Mouse (Mus musculus) embryonic facial prominence, embryonic 12.5 days (tissue): ENCODE data around the gene Arhgap27. TPM values are rescaled to one million over a fixed set of nuclear protein-coding genes. Genes with fewer than 3 reads are reported as not detected.
"Not testable (repeated sequence)": the region's sequence is repeated elsewhere in the genome, so short reads cannot be mapped to it uniquely, and the experiment has no call there.

Experiments
- ATAC-seq: fragments of 200-750 bp; cut with Nextera tagmentation; 2 replicates; pipeline ENCODE4 v1.8.0; 2017; ENCODE audit not compliant: insufficient number of reproducible peaks, insufficient read depth, low FRiP score, low TSS enrichment
- H3K27ac ChIP-seq: fragments of 300-500 bp; sonication (generic); 2 replicates; pipeline ENCODE4 v1.5.1; 2016; ENCODE audit warnings: mild to moderate bottlenecking
- H3K27me3 ChIP-seq: fragments of 300-500 bp; sonication (generic); 2 replicates; pipeline ENCODE4 v1.6.1; 2016; ENCODE audit warnings: mild to moderate bottlenecking, moderate library complexity
- H3K36me3 ChIP-seq: fragments of 300-500 bp; sonication (generic); 2 replicates; pipeline ENCODE4 v1.6.1; 2016; ENCODE audit warnings: mild to moderate bottlenecking
- H3K4me1 ChIP-seq: fragments of 300-500 bp; sonication (generic); 2 replicates; pipeline ENCODE4 v1.6.1; 2016
- H3K4me2 ChIP-seq: fragments of 300-500 bp; sonication (generic); replicated peaks from 2 replicates; pipeline ENCODE4 v1.6.1; 2016; ENCODE audit warnings: mild to moderate bottlenecking, moderate library complexity
- H3K4me3 ChIP-seq: fragments of 300-500 bp; sonication (generic); 2 replicates; pipeline ENCODE4 v1.5.1; 2016; ENCODE audit warnings: mild to moderate bottlenecking
- H3K9ac ChIP-seq: fragments of 300-500 bp; sonication (generic); 2 replicates; pipeline ENCODE4 v1.6.1; 2016; ENCODE audit warnings: mild to moderate bottlenecking, moderate library complexity
- H3K9me3 ChIP-seq: fragments of 300-500 bp; sonication (generic); 2 replicates; pipeline ENCODE4 v1.6.1; 2016; ENCODE audit warnings: mild to moderate bottlenecking, moderate library complexity
- WGBS: fragments of 180-500 bp; shearing (Covaris S2); methylation state at CpG from one replicate; pipeline ENCODE4 v1.1.7; 2016; 5-methylcytosine and 5-hydroxymethylcytosine counted together
- polyA plus RNA-seq: library from polyadenylated mRNA; unstranded; fragments of >200 nt; fragmentation: Nextera tagmentation; extraction: Ambion mirVana; gene quantifications from 2 replicates; pipeline ENCODE4 v1.2.1, GENCODE M21; 2016

Arhgap27 gene
- 7.2 and 7.4 TPM in 2 replicates for polyA plus RNA-seq

DNA sequence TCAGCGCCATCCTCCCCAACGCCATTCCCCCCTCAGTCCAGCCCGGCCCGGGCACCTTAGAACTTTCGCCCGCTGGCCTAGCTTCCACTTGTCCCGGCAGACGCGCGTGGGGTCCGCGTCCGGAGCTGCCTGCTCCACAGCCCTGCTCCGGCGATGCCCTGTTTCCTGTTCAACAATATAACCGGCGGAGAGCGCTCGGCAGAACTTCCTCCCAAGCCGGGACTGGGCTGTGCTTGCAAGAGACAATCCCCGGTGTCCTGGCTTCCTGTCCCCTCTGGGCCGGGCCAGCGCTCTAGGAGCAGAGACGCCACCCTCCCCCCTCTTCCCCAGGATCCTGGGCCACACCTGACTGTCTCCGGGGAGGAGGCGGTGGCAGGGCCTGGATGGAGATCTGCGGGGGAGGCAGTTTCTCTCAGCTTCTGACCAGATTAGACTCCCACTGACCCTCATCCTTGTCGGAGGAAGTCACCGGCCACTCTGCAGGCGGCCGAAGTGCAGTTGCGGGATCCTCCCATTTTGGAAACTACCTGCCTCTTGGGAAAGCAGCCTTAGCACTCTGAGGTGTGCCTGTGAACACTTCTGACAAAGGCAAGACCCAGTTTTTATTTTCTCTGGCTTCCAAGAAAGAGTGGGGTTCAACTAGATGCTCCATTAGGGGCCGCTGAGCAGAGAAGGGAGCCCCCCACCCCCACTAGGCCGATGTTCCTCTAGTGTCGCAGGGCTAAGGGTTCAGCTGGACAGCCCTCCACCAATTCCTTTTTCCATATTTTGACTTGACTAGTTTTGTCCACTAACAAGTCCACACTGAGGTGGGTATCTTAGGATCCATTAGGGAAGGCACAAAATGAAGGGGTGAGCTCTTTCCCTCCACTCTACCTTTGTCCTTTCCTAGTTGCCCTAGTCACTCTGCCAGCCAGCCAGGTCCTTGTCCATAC is at the start of gene Arhgap27:
Arhgap27 (minus strand) TSS at position 479 of the 935 bp plus-strand sequence.
- Histone ChIP-seq H3K9ac (peak within 1 kb of the TSS; percentile 54), H3K27me3 (peaks cover 75% of the 10 kb centered on the region), H3K4me1 (peaks cover 23% of the 10 kb centered on the region), H3K9me3 (no peaks in the 10 kb centered on the region), H3K4me3 (peak within 1 kb of the TSS; percentile 40), H3K4me2 (peak within 1 kb of the TSS; percentile 91), H3K27ac (peak within 1 kb of the TSS; percentile 55), H3K36me3 (peaks cover 11% of the 10 kb centered on the region)
- no peak for ATAC-seq
- 1% methylated on average over 35 of the region's 35 CpGs for WGBS

DNA sequence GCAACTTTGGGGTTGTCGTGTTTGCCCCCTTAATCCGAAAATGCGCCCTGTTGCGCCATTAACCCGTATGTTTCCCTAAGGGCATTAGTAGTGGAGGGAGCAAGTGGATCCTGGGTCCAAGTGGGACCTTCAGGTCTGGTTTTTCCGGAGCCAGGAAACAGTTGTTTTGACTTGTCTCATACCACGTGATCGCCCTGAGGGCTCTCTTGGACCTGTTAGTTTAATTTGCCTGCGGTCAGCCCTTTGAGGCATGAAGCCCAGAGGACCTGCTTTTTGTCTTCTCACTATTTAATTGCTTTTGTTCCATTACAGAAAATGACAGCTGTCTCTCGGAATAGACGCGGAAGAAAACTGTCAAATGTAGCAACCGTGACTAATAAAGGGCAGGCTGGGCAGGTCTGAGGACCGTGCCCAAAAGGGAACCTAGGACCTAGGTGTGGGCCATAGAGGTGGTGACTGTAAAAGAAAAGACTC is 49.5 kb upstream of the Arhgap27 start:
- H3K4me3 ChIP-seq: peak overlapping the region; percentile 86
- ATAC-seq: no peak
- peak overlapping the region; percentile 40; the same call in 1 of the 2 replicates for H3K9ac ChIP-seq
- H3K27me3 ChIP-seq: 0 out of 2 replicates have a peak, but pooled peaks cover 3% of the 10 kb centered on the region
- H3K4me2 ChIP-seq: peak overlapping the region; percentile 85
- no peaks in the 10 kb centered on the region for H3K36me3 ChIP-seq
- peaks cover 12% of the 10 kb centered on the region; the same call in 1 of the 2 replicates for H3K4me1 ChIP-seq
- H3K9me3 ChIP-seq: no peaks in the 10 kb centered on the region
- peak overlapping the region; percentile 73; the same call in 1 of the 2 replicates for H3K27ac ChIP-seq
- WGBS: 2% methylated on average over 14 of the region's 14 CpGs

DNA sequence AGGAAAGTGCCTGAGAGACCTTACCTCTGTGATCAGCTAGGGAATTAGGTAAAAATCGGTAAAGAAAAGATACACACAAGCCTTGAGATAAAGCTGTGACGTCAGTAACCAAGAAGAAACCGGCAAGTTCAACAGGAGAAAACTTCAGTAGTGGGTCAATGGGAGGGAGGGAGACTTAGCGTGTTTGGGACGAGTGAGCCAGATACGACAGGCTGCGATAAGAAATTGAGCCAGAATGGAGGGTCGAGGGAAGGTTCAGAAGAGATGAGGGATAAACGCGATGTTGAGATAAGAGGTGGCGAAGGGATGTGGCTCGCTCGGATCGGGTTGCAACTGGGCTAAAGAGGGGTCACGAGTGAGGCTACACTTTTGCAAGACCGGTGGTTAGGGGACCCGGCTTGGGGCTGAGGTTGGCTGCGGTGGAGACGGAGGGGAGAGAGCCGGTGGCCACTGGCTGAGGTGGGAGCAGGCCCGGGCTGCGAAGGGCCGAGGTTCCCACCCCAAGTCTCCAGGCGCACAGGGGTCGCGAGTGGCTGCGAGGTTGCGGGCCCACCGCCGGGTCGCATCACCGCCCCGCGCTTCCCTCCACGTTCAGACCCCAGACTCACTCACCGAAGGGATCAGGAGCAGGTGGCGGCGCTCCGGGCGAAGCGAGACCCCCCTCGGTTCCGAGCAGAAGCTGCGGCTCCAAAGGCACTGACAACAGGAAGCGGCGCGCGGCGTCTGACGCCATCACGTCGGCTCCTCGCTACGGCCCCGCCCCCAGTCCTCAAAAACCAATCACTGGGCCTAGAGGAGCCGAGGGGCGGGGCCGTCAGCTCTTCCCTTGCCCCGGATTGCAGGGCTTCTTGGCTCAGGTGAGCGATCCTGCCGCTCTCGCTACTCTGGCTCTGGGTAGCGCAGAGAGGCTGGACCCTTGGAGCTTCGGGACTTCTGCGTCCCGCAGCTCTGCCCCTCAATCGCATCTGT is 48.8 kb upstream of the Arhgap27 start, which contains the start of gene Plekhm1:
Plekhm1 (minus strand) TSS at position 707 of the 969 bp plus-strand sequence.
- peak; percentile 94 for ATAC-seq
- H3K4me1 ChIP-seq: peaks cover 12% of the 10 kb centered on the region; the same call in 1 of the 2 replicates
- 0 out of 2 replicates have a peak, but pooled peaks cover 2% of the 10 kb centered on the region for H3K36me3 ChIP-seq
- H3K9ac ChIP-seq: peak within 1 kb of the TSS; percentile 75
- H3K9me3 ChIP-seq: no peaks in the 10 kb centered on the region
- H3K4me2 ChIP-seq: peak within 1 kb of the TSS; percentile 85
- H3K27ac ChIP-seq: peak within 1 kb of the TSS; percentile 73; the same call in 1 of the 2 replicates
- 0 out of 2 replicates have a peak, but pooled peaks cover 3% of the 10 kb centered on the region for H3K27me3 ChIP-seq
- under 1% methylated on average over 65 of the region's 67 CpGs for WGBS
- H3K4me3 ChIP-seq: peak within 1 kb of the TSS; percentile 86

DNA sequence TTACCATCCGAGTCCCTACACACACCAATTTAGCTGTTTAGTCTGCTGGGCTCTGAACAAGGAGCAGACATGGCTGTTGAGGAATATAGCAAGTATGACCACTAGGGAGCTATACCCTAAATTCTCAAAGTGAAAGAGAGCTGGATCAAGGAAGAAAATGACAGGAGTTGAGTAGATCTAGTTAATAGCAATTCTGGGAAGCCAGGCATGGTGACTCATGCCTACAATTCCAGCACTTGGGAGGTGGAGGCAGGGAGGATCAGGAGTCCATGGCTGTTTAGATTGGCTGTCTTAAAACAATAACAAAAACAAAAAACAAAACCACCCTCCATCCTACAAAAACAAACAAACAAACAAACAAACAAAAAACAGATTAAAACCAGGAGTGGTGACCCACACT is 47.8 kb upstream of the Arhgap27 start:
- WGBS: 75% methylated on average over 1 of the region's 1 CpGs
- Histone ChIP-seq H3K27me3 (0 out of 2 replicates have a peak, but pooled peaks cover 3% of the 10 kb centered on the region), H3K4me3 (peak overlapping the region; percentile 86; the same call in 1 of the 2 replicates), H3K27ac (no peak overlapping the region), H3K4me2 (peak overlapping the region; percentile 85), H3K9me3 (no peaks in the 10 kb centered on the region), H3K36me3 (0 out of 2 replicates have a peak, but pooled peaks cover 2% of the 10 kb centered on the region), H3K9ac (no peak overlapping the region), H3K4me1 (peaks cover 12% of the 10 kb centered on the region; the same call in 1 of the 2 replicates)
- ATAC-seq: no peak

DNA sequence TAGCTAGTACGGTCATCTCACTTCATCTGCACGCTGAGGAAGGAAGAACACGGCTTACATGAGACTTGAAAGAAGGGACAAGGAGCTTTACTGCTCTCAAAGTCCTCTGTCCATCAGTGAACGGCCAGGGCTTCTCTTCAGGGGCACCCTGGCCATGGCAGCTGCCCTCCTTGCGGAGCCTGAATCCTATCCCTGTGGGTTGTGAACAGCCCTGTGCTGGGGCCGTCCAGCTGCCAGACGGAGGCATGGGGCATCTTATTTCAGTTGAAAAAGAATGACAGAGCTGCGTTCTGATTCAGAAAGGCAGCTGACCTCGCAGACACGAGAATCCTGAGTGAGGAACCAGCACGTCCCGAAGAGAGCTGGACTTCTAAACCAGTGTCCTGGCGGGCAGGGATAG is 45.4 kb upstream of the Arhgap27 start:
- ATAC-seq: no peak
- Histone ChIP-seq H3K4me2 (no peak overlapping the region), H3K9ac (no peak overlapping the region), H3K27me3 (no peaks in the 10 kb centered on the region), H3K36me3 (peaks cover 5% of the 10 kb centered on the region; the same call in 1 of the 2 replicates), H3K9me3 (no peaks in the 10 kb centered on the region), H3K4me1 (peaks cover 12% of the 10 kb centered on the region; the same call in 1 of the 2 replicates), H3K4me3 (no peak overlapping the region), H3K27ac (no peak overlapping the region)
- WGBS: 90% methylated on average over 13 of the region's 13 CpGs

DNA sequence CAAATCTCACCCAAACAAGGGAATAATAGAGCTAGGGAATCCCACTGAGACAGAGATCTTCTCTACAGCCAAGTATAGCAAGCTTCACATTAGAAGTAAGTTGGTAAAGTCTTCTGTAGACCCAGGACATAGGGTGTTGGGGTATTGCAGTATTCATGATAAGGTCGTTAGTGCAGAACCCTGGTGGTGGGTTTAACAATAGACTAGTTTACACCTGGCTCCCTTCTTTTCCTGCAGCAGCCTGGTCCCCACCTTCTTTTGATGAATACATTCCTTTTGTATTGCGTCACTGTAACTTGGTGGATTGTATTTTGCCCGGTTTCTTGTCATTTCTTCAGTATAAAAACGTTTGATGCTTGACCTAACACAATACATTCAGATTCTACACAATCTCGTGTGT is 43.6 kb upstream of the Arhgap27 start:
- H3K4me1 ChIP-seq, H3K27ac ChIP-seq, H3K4me3 ChIP-seq, H3K9me3 ChIP-seq, H3K9ac ChIP-seq, H3K4me2 ChIP-seq, ATAC-seq, H3K27me3 ChIP-seq: not testable (repeated sequence)
- WGBS: 63% methylated on average over 5 of the region's 5 CpGs
- H3K36me3 ChIP-seq: peaks cover 12% of the 10 kb centered on the region

DNA sequence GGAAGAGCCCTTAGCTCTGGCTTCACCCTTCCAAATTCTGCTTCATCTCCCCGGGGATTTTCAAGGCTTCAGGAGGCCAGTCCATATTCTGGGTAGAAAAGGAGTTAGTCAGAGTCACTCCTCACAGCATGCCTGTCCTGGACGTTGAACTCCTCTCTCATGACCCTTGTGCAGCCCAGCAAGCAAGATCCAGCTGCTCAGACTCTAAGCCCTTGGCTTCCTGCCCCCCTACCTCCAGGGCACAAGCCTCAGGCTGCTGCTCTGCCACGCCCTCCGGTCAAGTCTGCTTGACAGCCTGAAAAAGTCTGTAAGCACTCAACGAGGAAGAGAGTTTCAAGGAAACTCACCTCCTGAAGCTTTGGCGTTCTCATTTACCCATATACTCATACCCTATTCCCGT is 43.1 kb upstream of the Arhgap27 start:
- Histone ChIP-seq H3K4me3 (no peak overlapping the region), H3K4me1 (peaks cover 5% of the 10 kb centered on the region; the same call in 1 of the 2 replicates), H3K27ac (no peak overlapping the region), H3K9ac (no peak overlapping the region), H3K9me3 (no peaks in the 10 kb centered on the region), H3K27me3 (no peaks in the 10 kb centered on the region), H3K4me2 (no peak overlapping the region), H3K36me3 (peaks cover 12% of the 10 kb centered on the region)
- no peak for ATAC-seq
- 75% methylated on average over 7 of the region's 7 CpGs for WGBS

DNA sequence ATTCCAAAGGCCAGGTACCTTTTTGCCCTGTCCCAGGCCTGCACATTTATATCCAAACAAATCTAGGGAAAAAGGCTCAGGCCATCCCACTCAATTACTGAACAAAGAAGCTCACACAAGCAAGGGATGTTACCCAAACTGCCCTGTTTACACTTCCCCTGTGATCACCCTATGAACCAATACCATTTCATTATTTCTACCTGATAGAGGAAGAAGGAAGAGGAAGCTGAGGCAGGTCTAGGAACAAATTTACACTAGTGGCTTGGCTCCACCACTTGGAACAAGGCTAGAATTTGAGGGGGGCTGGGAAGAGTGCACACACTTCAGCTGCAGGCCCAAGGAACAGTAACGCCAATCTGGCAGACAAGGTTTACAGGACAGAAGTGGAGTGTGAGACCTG is 42.3 kb upstream of the Arhgap27 start:
- Histone ChIP-seq H3K27ac (no peak overlapping the region), H3K9ac (no peak overlapping the region), H3K9me3 (no peaks in the 10 kb centered on the region), H3K4me1 (no peaks in the 10 kb centered on the region), H3K4me3 (no peak overlapping the region), H3K27me3 (no peaks in the 10 kb centered on the region), H3K36me3 (peaks cover 12% of the 10 kb centered on the region), H3K4me2 (no peak overlapping the region)
- no peak for ATAC-seq
- 89% methylated on average over 1 of the region's 1 CpGs for WGBS

DNA sequence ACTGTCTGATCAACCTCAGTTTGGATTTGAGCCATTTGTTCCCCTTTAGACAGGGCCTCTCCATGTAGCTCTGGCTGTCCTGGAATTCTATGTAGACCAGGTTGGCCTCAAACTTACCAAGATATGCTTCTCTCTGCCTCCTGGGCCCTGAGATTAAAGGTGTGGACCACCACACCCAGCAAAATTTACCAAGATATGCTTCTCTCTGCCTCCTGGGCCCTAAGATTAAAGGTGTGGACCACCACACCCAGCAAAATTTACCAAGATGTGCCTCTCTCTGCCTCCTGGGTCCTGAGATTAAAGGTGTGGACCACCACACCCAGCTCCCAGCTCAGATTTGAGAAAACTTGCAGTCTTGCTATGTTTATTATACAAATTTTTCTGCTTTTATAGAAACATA is 41.1 kb upstream of the Arhgap27 start:
- H3K27ac ChIP-seq: no peak overlapping the region
- H3K4me1 ChIP-seq: no peaks in the 10 kb centered on the region
- H3K36me3 ChIP-seq: peaks cover 12% of the 10 kb centered on the region
- no peak overlapping the region for H3K9ac ChIP-seq
- H3K27me3 ChIP-seq: no peaks in the 10 kb centered on the region
- no peak for ATAC-seq
- no peak overlapping the region for H3K4me2 ChIP-seq
- H3K9me3 ChIP-seq: no peaks in the 10 kb centered on the region
- no peak overlapping the region for H3K4me3 ChIP-seq

DNA sequence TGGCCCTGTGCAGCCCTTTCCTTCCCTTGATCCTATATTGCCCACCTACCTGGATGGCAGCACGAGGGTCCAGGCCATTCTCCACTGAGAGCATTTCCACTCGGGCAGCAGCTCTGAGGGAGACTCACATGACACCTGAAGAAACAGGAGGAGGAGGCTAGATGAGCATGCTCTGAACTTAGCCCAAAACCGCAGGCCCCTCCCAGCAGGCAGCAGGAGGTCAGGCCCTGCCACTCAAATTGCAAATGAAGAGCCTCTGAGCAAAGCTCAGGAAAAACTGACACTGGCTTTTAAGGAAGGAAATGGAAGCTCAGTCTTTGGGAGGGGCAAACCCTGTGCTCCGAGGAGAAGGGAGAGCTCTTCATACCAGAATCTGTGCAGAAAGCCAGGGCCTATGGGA is 40.3 kb upstream of the Arhgap27 start:
- H3K4me2 ChIP-seq: no peak overlapping the region
- no peak overlapping the region for H3K4me3 ChIP-seq
- no peaks in the 10 kb centered on the region for H3K4me1 ChIP-seq
- peaks cover 12% of the 10 kb centered on the region for H3K36me3 ChIP-seq
- no peak overlapping the region for H3K27ac ChIP-seq
- H3K27me3 ChIP-seq: no peaks in the 10 kb centered on the region
- ATAC-seq: no peak
- H3K9ac ChIP-seq: no peak overlapping the region
- WGBS: 41% methylated on average over 4 of the region's 4 CpGs
- no peaks in the 10 kb centered on the region for H3K9me3 ChIP-seq

DNA sequence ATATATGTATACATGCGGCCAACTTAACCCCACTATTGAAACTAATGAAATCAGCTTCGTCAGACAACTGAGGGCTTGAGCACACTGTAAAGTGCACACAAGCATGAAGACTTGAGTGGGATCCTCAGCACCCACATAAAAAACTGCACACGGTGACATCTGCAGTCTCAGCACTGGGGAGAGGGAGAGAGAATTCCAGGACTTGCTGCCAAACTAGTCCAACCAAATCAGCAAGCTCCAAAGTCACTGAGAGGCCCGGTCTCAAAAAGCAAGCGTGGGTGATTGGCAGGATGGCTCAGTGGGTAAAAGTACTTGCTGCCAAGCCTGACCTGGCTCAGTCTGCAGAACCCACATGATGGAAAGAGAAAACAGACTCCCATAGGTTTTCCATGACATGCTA is 39.2 kb upstream of the Arhgap27 start:
- Histone ChIP-seq H3K36me3 (peaks cover 12% of the 10 kb centered on the region), H3K27me3 (no peaks in the 10 kb centered on the region), H3K4me3 (no peak overlapping the region), H3K4me2 (no peak overlapping the region), H3K4me1 (no peaks in the 10 kb centered on the region), H3K27ac (no peak overlapping the region), H3K9me3 (no peaks in the 10 kb centered on the region), H3K9ac (no peak overlapping the region)
- no peak for ATAC-seq
- WGBS: 92% methylated on average over 5 of the region's 5 CpGs
